Mouse (Mus musculus): ENCODE results near the gene Vmn1r129.
"Not testable (repeated sequence)": the region's sequence is repeated elsewhere in the genome, so short reads cannot be mapped to it uniquely, and the experiment has no call there.

Vmn1r129 gene

DNA sequence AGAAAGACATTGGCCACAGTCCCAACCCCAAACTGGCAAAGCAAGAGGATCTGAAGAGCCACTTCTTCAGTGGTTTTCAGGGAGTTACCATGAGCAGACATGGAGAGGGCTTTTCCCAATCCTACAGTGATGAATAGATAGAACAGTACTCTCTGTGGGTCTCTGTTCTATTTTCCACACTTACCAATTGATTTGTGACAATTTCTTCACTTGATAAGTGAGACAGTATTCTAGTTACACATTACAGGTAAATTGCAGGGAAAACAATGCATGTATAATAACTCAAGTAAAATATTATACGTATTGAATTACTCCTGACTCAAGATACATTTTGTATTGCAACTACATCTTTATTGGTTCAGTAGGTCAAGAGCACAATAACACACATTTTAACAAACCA is at the start of gene Vmn1r129:
Gene Vmn1r129, minus strand, starts transcription at position 101 of the 400 bp plus-strand sequence.
- DNase-seq (ENCODE audit: low spot score in 2 of 2): not testable (repeated sequence)

DNA sequence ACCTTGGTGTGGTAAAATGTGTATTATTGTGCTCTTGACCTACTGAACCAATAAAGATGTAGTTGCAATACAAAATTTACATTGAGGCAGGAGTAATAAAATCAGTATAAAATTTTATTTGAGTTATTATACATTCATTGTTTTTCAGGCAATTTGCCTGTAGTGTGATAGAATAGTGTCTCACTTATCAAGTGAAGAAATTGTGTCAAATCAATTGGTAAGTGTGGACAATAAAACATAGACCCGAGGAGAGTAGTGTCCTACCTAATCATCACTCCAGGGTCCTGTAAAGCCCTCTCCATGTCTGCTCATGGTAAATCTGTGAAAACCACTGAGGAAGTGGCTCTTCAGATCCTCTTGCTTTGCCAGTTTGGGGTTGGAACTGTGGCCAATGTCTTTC is 12.0 kb downstream of the Vmn1r129 start, which contains the start of gene Vmn1r128:
Gene Vmn1r128, plus strand, starts transcription at position 301 of the 400 bp plus-strand sequence.
- DNase-seq (ENCODE audit: low spot score in 2 of 2): not testable (repeated sequence)

DNA sequence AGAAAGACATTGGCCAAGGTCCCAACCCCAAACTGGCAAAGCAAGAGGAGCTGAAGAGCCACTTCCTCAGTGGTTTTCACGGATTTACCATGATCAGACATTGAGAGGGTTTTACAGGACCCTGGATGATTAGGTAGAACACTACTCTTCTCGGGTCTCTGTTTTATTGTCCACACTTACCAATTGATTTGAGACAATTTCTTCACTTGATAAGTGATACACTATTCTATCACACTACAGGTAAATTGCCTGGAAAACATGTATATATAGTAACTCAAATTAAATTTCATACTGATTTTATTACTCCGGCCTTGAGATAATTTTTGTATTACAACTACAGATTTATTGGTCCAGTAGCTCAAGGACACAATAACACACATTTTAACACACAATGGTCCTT is 41.3 kb downstream of the Vmn1r129 start, which contains the start of gene Vmn1r127:
Gene Vmn1r127, minus strand, starts transcription at position 101 of the 400 bp plus-strand sequence.
- not testable (repeated sequence) for DNase-seq (ENCODE audit: low spot score in 2 of 2)
